Mouse (Mus musculus): ENCODE results near the gene Tars2.
"Not testable (repeated sequence)": the region's sequence is repeated elsewhere in the genome, so short reads cannot be mapped to it uniquely, and the experiment has no call there.

Gene Tars2

DNA sequence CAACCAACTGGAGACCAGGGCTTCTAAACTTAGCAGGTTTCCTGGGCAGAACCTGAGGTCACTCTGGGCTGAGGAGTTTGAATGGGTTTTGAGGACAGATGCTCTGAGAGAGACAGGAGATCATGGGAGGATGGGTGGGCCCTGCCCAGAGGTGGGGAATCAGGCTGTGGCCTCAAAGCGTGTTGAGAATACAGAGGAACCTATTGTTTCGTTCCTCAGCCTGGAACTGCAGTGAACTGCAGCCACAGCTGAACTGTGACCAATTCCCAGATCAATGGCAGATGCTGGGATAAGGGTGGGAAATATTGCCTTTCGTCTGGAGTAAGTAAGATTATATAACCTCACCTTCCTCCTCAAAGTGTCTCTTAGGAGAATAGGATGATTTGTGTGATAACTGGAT is 64.2 kb downstream of the Tars2 start:
- no peak for DNase-seq (ENCODE audit: low spot score in 2 of 2)

DNA sequence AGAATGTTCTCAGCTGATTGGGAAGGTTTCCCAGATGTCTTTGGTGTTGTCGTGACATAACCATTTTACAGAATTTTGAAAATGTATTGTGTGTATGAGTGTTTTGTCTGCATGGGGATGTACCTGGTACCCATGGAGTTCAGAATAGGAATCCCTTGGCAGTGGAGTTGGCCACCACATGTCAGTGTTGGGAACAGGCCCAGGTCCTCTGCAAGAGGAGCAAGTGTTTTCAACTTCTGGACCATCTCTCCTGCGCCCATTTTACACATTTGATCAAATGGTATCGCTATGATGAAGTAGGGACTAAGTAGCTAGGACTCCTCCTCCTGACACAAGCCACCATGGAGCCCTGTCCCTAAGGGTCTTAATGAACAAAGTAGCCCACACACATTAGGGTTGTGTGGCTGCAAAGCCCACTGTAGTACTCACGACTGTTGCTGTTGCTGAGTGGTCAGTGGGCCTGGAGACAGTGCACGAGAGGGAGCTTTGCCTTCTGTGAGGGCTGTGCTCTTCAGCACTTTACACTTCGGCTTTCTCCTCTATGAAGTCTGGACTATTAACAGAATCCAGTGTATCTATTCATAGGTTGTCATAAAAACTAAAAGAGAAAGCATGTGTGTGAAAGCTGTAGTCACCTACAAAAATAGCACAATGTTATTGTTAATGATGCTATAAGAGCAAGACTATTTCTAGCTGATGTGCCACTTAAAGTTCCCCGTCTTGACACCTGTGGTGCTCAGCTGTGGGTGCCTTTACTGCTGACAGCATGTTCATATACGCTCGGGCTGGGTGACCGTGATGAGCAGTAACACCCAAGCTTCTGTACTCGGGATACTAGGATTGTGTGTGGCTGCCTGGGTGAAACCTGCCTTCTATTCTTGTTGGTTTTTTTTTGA is 65.0 kb downstream of the Tars2 start:
- DNase-seq (ENCODE audit: low spot score in 2 of 2) = no peak

DNA sequence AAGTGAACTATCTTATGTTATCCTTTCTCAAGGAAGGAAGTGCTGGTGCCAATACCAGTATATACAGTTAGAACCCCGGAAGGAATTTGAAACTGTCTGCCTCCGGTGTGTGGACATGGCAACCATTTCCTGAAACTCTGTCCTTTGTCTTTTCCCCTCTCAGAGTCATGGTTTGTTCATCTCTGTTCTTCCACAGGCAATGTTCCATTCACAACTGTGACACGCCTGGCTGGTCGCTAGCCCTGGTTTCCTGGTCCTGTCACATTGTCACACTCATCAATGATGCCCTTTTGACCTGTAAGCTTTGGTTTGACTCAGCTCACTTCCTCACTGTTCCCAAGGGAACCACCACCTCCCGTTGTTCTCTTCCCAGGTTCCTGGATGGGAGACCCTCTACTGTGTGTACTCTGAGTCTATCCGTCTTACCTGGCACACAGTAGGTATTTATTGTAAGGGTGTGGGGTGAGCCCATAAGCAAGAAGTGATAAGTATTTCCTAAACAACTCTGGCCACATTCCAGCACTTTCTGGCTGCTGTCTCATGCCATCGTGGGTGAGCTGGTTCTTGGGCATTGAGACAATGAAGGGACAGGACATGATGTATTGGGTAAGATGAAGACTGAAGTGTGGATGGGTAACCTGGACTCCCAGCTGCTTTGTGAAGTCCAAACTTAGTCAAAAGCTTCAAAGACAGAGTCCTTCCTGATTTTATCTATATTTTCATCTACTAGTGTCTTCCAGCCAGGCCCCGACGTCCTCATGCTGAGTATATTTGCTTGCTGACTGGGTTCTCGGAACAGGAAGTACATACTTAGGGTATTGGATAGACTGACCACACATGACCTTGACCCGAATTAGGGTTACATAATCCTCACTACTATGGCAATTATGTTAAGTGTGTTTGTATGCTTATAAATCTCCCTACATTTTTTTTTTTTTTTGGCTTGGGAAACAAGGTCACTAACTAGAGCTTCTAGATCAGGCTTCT is 65.9 kb downstream of the Tars2 start:
- DNase-seq (ENCODE audit: low spot score in 2 of 2) = no peak

DNA sequence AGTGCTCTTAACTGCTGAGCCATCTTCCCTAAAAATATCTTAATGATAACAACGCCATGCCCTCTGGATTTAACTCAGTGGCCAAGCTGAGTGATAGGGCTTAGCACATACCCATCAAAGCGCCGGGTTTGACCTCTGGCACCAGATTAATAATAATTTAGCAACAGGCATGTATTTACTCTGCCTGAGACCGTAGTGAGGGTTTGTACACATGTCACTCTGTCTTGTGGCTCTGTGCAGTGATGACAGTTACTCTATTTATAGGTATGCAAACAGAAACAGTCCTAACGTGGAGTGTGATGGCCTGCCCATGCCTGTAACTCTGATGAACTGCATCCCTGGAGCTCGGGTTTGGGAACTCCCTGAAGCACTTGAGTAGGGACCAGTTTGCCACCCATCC is 67.3 kb downstream of the Tars2 start:
- DNase-seq (ENCODE audit: low spot score in 2 of 2) = no peak

DNA sequence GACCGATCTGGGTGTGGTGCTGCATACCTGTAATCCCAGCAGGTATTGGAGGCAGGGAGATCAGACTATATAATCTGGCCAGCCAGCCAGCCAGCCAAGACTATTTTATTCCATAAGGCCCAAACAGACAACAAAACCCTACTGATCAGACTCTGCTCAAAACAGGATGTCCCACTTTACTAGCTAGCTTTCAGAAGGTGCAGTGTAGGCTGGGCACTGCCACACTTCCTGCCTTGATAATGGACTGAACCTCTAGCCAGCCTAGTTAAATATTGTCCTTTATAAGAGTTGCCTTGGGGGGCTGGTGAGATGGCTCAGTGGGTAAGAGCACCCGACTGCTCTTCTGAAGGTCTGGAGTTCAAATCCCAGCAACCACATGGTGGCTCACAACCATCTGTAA is 69.5 kb downstream of the Tars2 start:
- not testable (repeated sequence) for DNase-seq (ENCODE audit: low spot score in 2 of 2)

Data from spleen, postnatal 14 days (tissue).